ENCODE assay signal across 8 mouse cellular contexts in genomic region chr11:115383701-115384474, GRCm38 (mm10). TPM values are rescaled to one million over a fixed set of nuclear protein-coding genes. Genes with fewer than 3 reads are reported as not detected.
DNase-seq lines count a peak whose midpoint lies in the region; ATAC-seq and TF ChIP-seq lines count a peak whose summit lies in the region.

No protein-coding gene starts in this region.

- peak overlapping the region; percentile 22 for H3K27ac ChIP-seq in kidney, embryonic 16.5 days (ENCODE audit: low read length)
- H3K27ac ChIP-seq in heart, embryonic 16.5 days (ENCODE audit: low read length): peak overlapping the region; percentile 62
- peak overlapping the region; percentile 28; the same call in 1 of the 2 replicates for H3K27ac ChIP-seq in limb, embryonic 10.5 days
- H3K27ac ChIP-seq in midbrain, postnatal 0 days (ENCODE audit: low read depth, low read length): peak overlapping the region; percentile 95

- ATAC-seq in kidney, embryonic 16.5 days (ENCODE audit: low FRiP score, low TSS enrichment): no peak
- no peak for ATAC-seq in heart, embryonic 16.5 days (replicated peaks; ENCODE audit: extremely low read depth, insufficient read depth, low FRiP score)
- no peak for ATAC-seq in midbrain, postnatal 0 days (ENCODE audit: low FRiP score)

- H3K9me3 ChIP-seq in kidney, embryonic 16.5 days (ENCODE audit: low read length): no peaks in the 10 kb centered on the region
- no peaks in the 10 kb centered on the region for H3K9me3 ChIP-seq in heart, embryonic 16.5 days (replicated peaks; ENCODE audit: control insufficient read depth, low read length)
- no peaks in the 10 kb centered on the region for H3K9me3 ChIP-seq in limb, embryonic 10.5 days (replicated peaks)
- no peaks in the 10 kb centered on the region for H3K9me3 ChIP-seq in midbrain, postnatal 0 days (ENCODE audit: low read length)

- no peak overlapping the region for H3K9ac ChIP-seq in kidney, embryonic 16.5 days (replicated peaks; ENCODE audit: low read length)
- H3K9ac ChIP-seq in heart, embryonic 16.5 days (ENCODE audit: low read length): 0 out of 2 replicates have a peak overlapping the region, but pooled peaks have one; percentile 30
- peak overlapping the region; percentile 97 for H3K9ac ChIP-seq in midbrain, postnatal 0 days (replicated peaks; ENCODE audit: low read length, poor library complexity, severe bottlenecking)

- H3K4me1 ChIP-seq in kidney, embryonic 16.5 days (ENCODE audit: insufficient read depth, low read length): peaks cover 36% of the 10 kb centered on the region
- H3K4me1 ChIP-seq in heart, embryonic 16.5 days (ENCODE audit: control insufficient read depth, insufficient read depth, low read length): peaks cover 26% of the 10 kb centered on the region
- H3K4me1 ChIP-seq in limb, embryonic 10.5 days: peaks cover 45% of the 10 kb centered on the region
- peaks cover 17% of the 10 kb centered on the region for H3K4me1 ChIP-seq in midbrain, postnatal 0 days (ENCODE audit: insufficient read depth, low read length)

- no peaks in the 10 kb centered on the region for H3K27me3 ChIP-seq in kidney, embryonic 16.5 days (ENCODE audit: insufficient read depth, low read length)
- no peaks in the 10 kb centered on the region; the same call in 1 of the 2 replicates for H3K27me3 ChIP-seq in heart, embryonic 16.5 days (ENCODE audit: control insufficient read depth, insufficient read depth, low read length)
- H3K27me3 ChIP-seq in limb, embryonic 10.5 days (ENCODE audit: low read depth, poor library complexity, severe bottlenecking): 0 out of 2 replicates have a peak, but pooled peaks cover 10% of the 10 kb centered on the region
- no peaks in the 10 kb centered on the region for H3K27me3 ChIP-seq in midbrain, postnatal 0 days (ENCODE audit: insufficient read depth, low read length)

- peak overlapping the region; percentile 83 for H3K4me2 ChIP-seq in kidney, embryonic 16.5 days (replicated peaks; ENCODE audit: low read depth, low read length)
- H3K4me2 ChIP-seq in heart, embryonic 16.5 days (ENCODE audit: low read depth, low read length): peak overlapping the region; percentile 91
- peak overlapping the region; percentile 82 for H3K4me2 ChIP-seq in midbrain, postnatal 0 days (ENCODE audit: low read depth, low read length, poor library complexity, severe bottlenecking)

- H3K4me3 ChIP-seq in kidney, embryonic 16.5 days (ENCODE audit: low read length): no peak overlapping the region
- H3K4me3 ChIP-seq in heart, embryonic 16.5 days (ENCODE audit: low read length): peak overlapping the region; percentile 83
- H3K4me3 ChIP-seq in limb, embryonic 10.5 days: peak overlapping the region; percentile 96
- peak overlapping the region; percentile 90 for H3K4me3 ChIP-seq in midbrain, postnatal 0 days (ENCODE audit: low read depth, low read length)

- no peak for DNase-seq in kidney, adult 9 months
- peak; percentile 54 to 67 for DNase-seq in cerebellum, postnatal 10 days
- no peak for DNase-seq in limb, embryonic 10.5 days (ENCODE audit: low spot score)
- peak; percentile 76 for DNase-seq in midbrain, postnatal 0 days (ENCODE audit: low spot score)
- no peak for DNase-seq in embryo, embryonic 9.5 days (ENCODE audit: extremely low spot score)
- DNase-seq in natural killer cell, adult 2 months (ENCODE audit: low spot score in 2 of 2): no peak

- no peaks in the 10 kb centered on the region for H3K36me3 ChIP-seq in kidney, embryonic 16.5 days (ENCODE audit: insufficient read depth, low read length)
- no peaks in the 10 kb centered on the region for H3K36me3 ChIP-seq in heart, embryonic 16.5 days (ENCODE audit: control insufficient read depth, insufficient read depth)
- H3K36me3 ChIP-seq in limb, embryonic 10.5 days: peaks cover 10% of the 10 kb centered on the region; the same call in 1 of the 2 replicates
- no peaks in the 10 kb centered on the region; the same call in 1 of the 2 replicates for H3K36me3 ChIP-seq in midbrain, postnatal 0 days (ENCODE audit: insufficient read depth, low read length)

- WGBS in kidney, embryonic 16.5 days: 54% methylated on average over 16 of the region's 16 CpGs
- WGBS in heart, embryonic 16.5 days: 54% methylated on average over 16 of the region's 16 CpGs
- WGBS in limb, embryonic 10.5 days: 73% methylated on average over 16 of the region's 16 CpGs
- 26% methylated on average over 16 of the region's 16 CpGs for WGBS in midbrain, postnatal 0 days

- peak; percentile 8; the same call in 1 of the 2 replicates for TF ChIP-seq CTCF in midbrain, postnatal 0 days (IDR thresholded peaks at IDR 0.05)

RNA-seq across cellular contexts. Expression of gene Cdr2l, which starts 2.2 kb away (rescaled TPM):
- 7.9 and 10.2 TPM in 2 replicates for polyA plus RNA-seq in kidney, embryonic 16.5 days (2015; fragmentation: Nextera tagmentation; extraction: Ambion mirVana)
- polyA plus RNA-seq in heart, embryonic 16.5 days (2015; fragmentation: Nextera tagmentation; extraction: Ambion mirVana): 7.0 and 7.5 TPM in 2 replicates
- polyA plus RNA-seq in limb, embryonic 10.5 days (2016; fragmentation: Nextera tagmentation; extraction: Ambion mirVana): 15.2 and 16.4 TPM in 2 replicates
- 66.0 and 68.8 TPM in 2 replicates for total RNA-seq in midbrain, postnatal 0 days (2014; rRNA removed)
- polyA plus RNA-seq in midbrain, postnatal 0 days (2015; fragmentation: Nextera tagmentation; extraction: Ambion mirVana): 16.0 and 17.2 TPM in 2 replicates

RNA-seq across cellular contexts. Expression of gene Hid1, which starts 16.3 kb away (rescaled TPM):
- 7.9 and 8.6 TPM in 2 replicates for polyA plus RNA-seq in kidney, embryonic 16.5 days (2015; fragmentation: Nextera tagmentation; extraction: Ambion mirVana)
- 8.5 and 9.2 TPM in 2 replicates for polyA plus RNA-seq in heart, embryonic 16.5 days (2015; fragmentation: Nextera tagmentation; extraction: Ambion mirVana)
- 2.8 and 2.9 TPM in 2 replicates for polyA plus RNA-seq in limb, embryonic 10.5 days (2016; fragmentation: Nextera tagmentation; extraction: Ambion mirVana)
- 96.0 and 106 TPM in 2 replicates for total RNA-seq in midbrain, postnatal 0 days (2014; rRNA removed)
- 65.6 TPM in 2 replicates for polyA plus RNA-seq in midbrain, postnatal 0 days (2015; fragmentation: Nextera tagmentation; extraction: Ambion mirVana)

RNA-seq across cellular contexts. Expression of gene Mrpl58, which starts 19.7 kb away (rescaled TPM):
- 195 and 203 TPM in 2 replicates for polyA plus RNA-seq in kidney, embryonic 16.5 days (2015; fragmentation: Nextera tagmentation; extraction: Ambion mirVana)
- 175 and 179 TPM in 2 replicates for polyA plus RNA-seq in heart, embryonic 16.5 days (2015; fragmentation: Nextera tagmentation; extraction: Ambion mirVana)
- polyA plus RNA-seq in limb, embryonic 10.5 days (2016; fragmentation: Nextera tagmentation; extraction: Ambion mirVana): 202 and 220 TPM in 2 replicates
- total RNA-seq in midbrain, postnatal 0 days (2014; rRNA removed): 69.2 and 78.1 TPM in 2 replicates
- 187 and 201 TPM in 2 replicates for polyA plus RNA-seq in midbrain, postnatal 0 days (2015; fragmentation: Nextera tagmentation; extraction: Ambion mirVana)

RNA-seq across cellular contexts. Expression of gene Atp5h, which starts 35.9 kb away (rescaled TPM):
- 942 and 981 TPM in 2 replicates for polyA plus RNA-seq in kidney, embryonic 16.5 days (2015; fragmentation: Nextera tagmentation; extraction: Ambion mirVana)
- polyA plus RNA-seq in heart, embryonic 16.5 days (2015; fragmentation: Nextera tagmentation; extraction: Ambion mirVana): 1,945 and 2,019 TPM in 2 replicates
- 862 and 900 TPM in 2 replicates for polyA plus RNA-seq in limb, embryonic 10.5 days (2016; fragmentation: Nextera tagmentation; extraction: Ambion mirVana)
- 319 and 329 TPM in 2 replicates for total RNA-seq in midbrain, postnatal 0 days (2014; rRNA removed)
- polyA plus RNA-seq in midbrain, postnatal 0 days (2015; fragmentation: Nextera tagmentation; extraction: Ambion mirVana): 934 and 951 TPM in 2 replicates

RNA-seq across cellular contexts. Expression of gene Kctd2, which starts 36.0 kb away (rescaled TPM):
- polyA plus RNA-seq in kidney, embryonic 16.5 days (2015; fragmentation: Nextera tagmentation; extraction: Ambion mirVana): 4.7 and 4.8 TPM in 2 replicates
- 3.9 and 12.6 TPM in 2 replicates for polyA plus RNA-seq in heart, embryonic 16.5 days (2015; fragmentation: Nextera tagmentation; extraction: Ambion mirVana)
- polyA plus RNA-seq in limb, embryonic 10.5 days (2016; fragmentation: Nextera tagmentation; extraction: Ambion mirVana): 13.6 and 18.3 TPM in 2 replicates
- total RNA-seq in midbrain, postnatal 0 days (2014; rRNA removed): 22.1 and 27.4 TPM in 2 replicates
- 27.7 and 29.4 TPM in 2 replicates for polyA plus RNA-seq in midbrain, postnatal 0 days (2015; fragmentation: Nextera tagmentation; extraction: Ambion mirVana)

Comparison
In these comparisons a context has a peak if more than half of its experiments do, and no peak if none do; other contexts are left out.
1. H3K27ac ChIP-seq: peak in every context shown above with its lines; median percentile 95 in midbrain, postnatal 0 days; 62 in heart, embryonic 16.5 days; 28 in limb, embryonic 10.5 days; 22 in kidney, embryonic 16.5 days.
2. DNase-seq: peak in cerebellum, postnatal 10 days (2 of 2) and midbrain, postnatal 0 days (single experiment); none in kidney, adult 9 months (single experiment), limb, embryonic 10.5 days (single experiment), embryo, embryonic 9.5 days (single experiment) and natural killer cell, adult 2 months (0 of 2).
3. Peak in every context shown above with its lines, with median percentiles within 50 percentile points of each other: H3K4me2 ChIP-seq.